Mouse (Mus musculus) cerebellum, postnatal 4 days (tissue): ENCODE measurements around the gene Pcyt1a.
"Not testable (repeated sequence)": the region's sequence is repeated elsewhere in the genome, so short reads cannot be mapped to it uniquely, and the experiment has no call there.

Source experiments
- DNase-seq, 2 experiments: peaks; one replicate each; pipeline ENCODE4 v3.0.0; 2022; ENCODE audit warnings: low spot score in 2 of 2, mixed read lengths in 1 of 2

Pcyt1a gene

GRCm38 (mm10) chr16:32433138-32433537 is 2.4 kb downstream of the Pcyt1a start:
- no peak for DNase-seq

GRCm38 (mm10) chr16:32434066-32434465 is 3.3 kb downstream of the Pcyt1a start:
- no peak for DNase-seq

DNA sequence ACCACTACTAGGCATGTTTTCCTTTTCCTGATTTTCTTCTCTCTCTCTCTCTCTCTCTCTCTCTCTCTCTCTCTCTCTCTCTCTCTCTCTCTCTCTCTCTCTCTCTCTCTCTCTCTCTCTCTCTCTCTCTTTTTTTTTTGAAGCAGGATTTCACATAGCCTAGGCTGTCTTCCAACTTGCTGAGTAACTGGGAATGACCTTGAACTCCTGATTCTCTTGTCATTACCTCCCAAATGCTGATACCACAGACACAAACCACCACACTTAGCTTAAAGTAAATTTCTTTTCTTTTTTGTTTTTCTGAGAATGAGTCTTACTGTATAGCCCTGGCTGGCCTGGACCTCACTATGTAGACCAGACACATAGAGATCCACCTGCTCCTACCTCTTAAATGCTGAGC is 4.0 kb downstream of the Pcyt1a start:
- DNase-seq = no peak

DNA sequence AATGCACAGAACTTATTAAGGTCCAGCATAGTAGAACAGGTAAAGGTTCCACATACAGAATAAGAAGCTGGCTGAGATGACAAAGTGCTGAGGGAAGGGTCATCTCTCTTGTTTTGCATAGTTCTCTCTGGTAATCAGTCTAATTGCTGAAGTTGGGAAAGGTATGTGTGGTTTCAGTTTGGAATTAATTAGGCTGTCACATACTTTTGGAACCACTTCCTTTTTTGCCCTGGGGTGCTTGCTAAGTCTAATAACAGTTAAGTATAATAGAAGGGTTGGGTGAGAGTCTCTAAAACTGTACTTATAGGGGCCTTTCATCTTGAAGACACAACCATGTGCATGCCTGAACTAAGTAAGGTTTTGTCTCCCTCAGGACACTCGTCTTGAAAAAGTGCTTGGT is 5.9 kb downstream of the Pcyt1a start:
- no peak for DNase-seq

GRCm38 (mm10) chr16:32437266-32437665 is 6.5 kb downstream of the Pcyt1a start:
- no peak for DNase-seq

DNA sequence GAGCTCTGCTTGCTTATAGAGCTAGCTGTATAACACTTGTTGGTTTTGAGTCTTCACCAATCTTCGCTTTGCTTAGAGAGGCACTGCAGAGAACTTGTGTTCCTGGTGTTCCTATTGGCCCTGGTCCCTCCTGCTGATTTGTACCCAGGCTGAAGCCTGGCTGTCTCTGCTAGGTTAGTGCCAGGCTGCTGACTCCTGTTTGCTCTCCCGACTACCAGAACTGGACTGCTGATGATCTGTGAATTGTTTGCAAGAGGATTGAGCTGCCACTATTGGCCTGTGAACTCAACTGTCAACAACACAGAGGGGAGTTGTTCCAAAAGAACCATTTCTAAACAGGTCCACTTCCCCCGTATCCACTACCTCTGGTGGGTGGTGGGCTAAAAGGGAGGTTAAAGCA is 10.7 kb downstream of the Pcyt1a start:
- no peak for DNase-seq

DNA sequence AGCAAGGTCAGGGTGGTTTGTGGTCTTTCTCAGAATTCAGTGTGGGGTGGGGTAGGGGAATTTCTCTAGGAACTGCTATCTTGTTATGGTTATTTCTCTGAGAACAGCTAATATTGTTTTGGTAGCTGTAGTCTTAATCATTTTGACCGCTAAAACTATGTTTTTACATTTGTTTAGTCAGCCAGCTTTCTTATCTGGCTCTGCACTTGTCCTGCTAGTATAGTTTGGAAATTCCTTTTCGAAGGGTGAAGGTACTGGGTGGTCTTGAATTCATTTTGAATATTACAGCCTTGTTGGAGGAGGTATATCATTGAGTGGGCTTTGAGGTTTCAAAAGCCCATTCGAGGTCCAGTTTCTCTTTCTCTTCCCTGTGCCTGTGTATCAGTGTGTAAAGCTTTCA is 13.9 kb downstream of the Pcyt1a start:
- DNase-seq = not testable (repeated sequence)

GRCm38 (mm10) chr16:32445558-32445957 is 14.8 kb downstream of the Pcyt1a start:
- DNase-seq = no peak

GRCm38 (mm10) chr16:32446563-32447138 is 15.9 kb downstream of the Pcyt1a start:
- no peak for DNase-seq

GRCm38 (mm10) chr16:32449665-32450064 is 18.9 kb downstream of the Pcyt1a start:
- no peak for DNase-seq

- no peak for DNase-seq
Measured at GRCm38 (mm10) chr16:32450133-32450532, 19.4 kb downstream of the Pcyt1a start.

DNA sequence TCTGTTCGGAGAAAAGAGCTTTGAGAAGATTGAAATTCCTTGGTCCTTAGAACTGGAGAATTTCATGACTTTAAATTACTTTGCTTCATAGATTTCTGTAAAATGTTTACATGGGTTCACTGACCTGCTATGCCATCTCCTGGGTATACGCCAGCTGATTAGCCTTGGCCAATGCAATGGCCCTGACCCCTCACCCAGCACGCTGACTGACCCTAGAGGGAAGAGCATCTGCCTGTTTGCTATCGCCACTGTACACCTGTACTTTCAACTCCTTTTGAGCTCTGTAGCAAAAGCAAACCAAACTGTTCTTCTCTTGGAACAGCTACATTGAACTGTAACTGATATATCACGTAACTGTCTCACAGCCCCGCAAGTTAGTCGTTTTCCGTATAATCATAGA is 22.4 kb downstream of the Pcyt1a start:
- DNase-seq = no peak

DNA sequence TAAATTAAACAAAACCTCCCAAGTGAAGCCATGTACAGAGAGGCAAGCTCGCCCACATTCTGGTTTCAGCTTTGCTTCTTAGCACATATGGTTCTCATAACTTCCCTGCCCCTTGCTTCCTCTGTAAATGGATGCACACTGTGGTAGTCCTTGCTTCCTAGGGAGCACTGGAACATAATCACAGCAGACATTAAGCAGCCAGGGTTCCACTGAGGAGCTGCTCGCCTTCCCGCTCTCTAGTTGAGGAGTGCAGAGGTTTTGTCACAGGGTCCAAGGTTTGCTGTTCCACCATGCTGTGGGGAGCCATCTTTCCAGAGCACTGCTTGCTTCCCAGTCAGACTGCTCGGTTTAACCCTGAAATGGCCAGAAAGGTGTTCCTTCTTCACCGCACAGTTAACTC is 23.9 kb downstream of the Pcyt1a start:
- DNase-seq = no peak

DNA sequence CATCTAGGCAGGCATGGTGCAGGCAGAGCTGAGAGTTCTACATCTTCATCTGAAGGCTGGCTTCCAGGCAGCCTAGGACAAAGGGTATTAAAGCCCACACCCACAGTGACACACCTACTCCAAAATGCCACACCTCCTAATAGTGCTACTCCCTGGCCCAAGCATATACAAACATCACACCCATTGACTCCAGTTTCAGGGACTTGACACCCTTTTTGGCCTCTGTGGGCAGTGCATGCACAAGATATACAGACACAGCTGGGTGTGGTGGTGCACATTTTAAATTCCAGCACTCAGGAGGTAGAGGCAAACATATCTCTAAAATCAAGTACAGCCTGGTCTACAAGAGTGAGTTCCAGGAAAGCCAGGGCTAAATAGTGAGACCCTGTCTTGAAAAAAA is 25.4 kb downstream of the Pcyt1a start:
- DNase-seq = no peak

- DNase-seq = no peak
Measured at GRCm38 (mm10) chr16:32456761-32457160, 26.0 kb downstream of the Pcyt1a start.

GRCm38 (mm10) chr16:32457589-32458386 is 27.1 kb downstream of the Pcyt1a start:
- DNase-seq = peak in 1 of 2 experiments; percentile 28

GRCm38 (mm10) chr16:32460518-32460917 is 29.8 kb downstream of the Pcyt1a start:
- DNase-seq = no peak

GRCm38 (mm10) chr16:32461713-32462112 is 31.0 kb downstream of the Pcyt1a start:
- DNase-seq = no peak

DNA sequence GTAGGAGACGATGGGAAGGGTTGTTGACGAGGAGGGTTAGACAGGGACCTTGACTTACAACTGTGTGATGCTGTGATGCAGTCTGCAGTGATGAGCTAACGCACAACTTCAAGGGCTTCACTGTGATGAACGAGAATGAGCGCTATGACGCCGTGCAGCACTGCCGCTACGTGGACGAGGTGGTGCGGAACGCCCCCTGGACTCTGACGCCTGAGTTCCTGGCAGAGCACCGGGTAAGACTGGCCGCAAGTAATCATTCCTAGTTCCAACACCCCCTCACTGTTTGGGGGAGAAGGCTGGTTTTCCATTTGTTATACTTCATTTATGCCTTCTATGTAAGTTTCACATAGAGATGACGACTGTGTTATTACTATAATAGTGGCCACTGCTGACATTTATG is 32.2 kb downstream of the Pcyt1a start:
- no peak for DNase-seq

DNA sequence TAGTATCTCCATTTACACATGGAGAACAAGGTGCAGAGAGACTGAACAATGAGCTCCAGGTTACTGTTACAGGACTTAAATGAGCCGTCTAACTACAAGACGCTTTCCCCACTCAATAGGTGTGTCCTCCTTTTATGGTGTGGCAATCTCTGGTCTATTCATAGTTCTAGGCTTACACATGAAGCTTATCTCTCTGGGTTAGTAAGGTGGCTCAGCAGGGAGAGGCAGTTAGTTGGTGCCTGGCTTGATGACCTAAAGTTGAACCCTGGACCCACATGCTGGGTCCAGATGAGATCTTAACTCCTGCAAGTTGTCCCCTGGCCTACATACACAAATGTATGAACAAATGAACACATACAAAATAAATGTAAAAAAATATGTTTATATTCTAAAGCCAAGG is 32.7 kb downstream of the Pcyt1a start:
- no peak for DNase-seq

GRCm38 (mm10) chr16:32464908-32465307 is 34.2 kb downstream of the Pcyt1a start:
- DNase-seq = no peak

GRCm38 (mm10) chr16:32468488-32468887 is 37.8 kb downstream of the Pcyt1a start:
- no peak for DNase-seq

DNA sequence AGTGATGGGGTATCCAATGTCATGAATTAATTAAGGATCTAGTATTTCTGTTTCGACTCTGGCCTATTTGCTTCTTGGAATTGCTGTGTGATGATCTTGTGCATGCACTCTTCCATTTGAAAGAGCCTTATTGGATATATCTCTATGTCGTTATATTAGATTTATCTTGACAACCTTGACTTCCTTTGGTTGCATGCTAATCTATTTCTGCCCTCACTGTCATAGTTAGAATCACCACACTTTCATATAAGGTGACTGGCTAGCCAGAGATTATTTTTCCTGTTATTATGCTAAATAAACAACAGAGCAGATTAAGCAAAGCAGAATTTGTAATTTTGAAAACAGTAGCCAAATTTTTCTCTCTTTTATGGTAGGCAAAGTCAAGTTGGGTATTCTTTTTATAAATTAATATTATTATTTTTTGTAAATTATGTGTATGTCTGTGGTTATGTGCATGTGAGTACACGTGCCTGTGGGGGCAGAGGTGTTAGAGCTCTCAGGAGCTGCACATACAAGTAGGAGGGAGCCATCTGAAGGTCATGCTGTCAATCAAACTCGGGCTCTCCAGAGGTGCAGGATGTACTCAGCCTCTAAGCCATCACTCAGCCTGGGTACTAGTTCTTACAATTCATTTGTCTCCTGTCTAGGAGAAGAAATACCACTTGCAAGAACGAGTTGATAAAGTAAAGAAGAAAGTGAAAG is 38.8 kb downstream of the Pcyt1a start:
- no peak for DNase-seq
